Mouse (Mus musculus): Measurements from ENCODE around the gene Limch1. TPM values are rescaled to one million over a fixed set of nuclear protein-coding genes. Genes with fewer than 3 reads are reported as not detected.

Limch1 gene
- total and polyA plus RNA-seq, 3 experiments = 0.05 TPM; not detected in 2

GRCm38 (mm10) chr5:66817184-66817956 lies 71.7 kb downstream of the Limch1 start:
- TF ChIP-seq CTCF (conservative IDR thresholded peaks at IDR 0.05 in 1 of 2, IDR thresholded peaks at IDR 0.05 in 1 of 2; ENCODE audit: low read depth in 2 of 2, low read length in 2 of 2) (no peak), TBP (conservative IDR thresholded peaks at IDR 0.05; ENCODE audit: low read depth, low read length) (no peak), ELF1 (IDR thresholded peaks at IDR 0.05; ENCODE audit: low read depth, low read length) (no peak), ZNF384 (IDR thresholded peaks at IDR 0.05; ENCODE audit: low read depth, low read length) (no peak), MAFK (IDR thresholded peaks at IDR 0.05; ENCODE audit: insufficient replicate concordance, low read length) (no peak), USF1 (IDR thresholded peaks at IDR 0.05; ENCODE audit: low read depth, low read length) (no peak), MEF2A (IDR thresholded peaks at IDR 0.05; ENCODE audit: borderline replicate concordance, low read depth, low read length) (no peak), MAX (IDR thresholded peaks at IDR 0.05; ENCODE audit: low read length) (no peak), RAD21 (IDR thresholded peaks at IDR 0.05; ENCODE audit: low read depth, low read length) (no peak), TCF12 (IDR thresholded peaks at IDR 0.05; ENCODE audit: low read depth, low read length) (no peak), ZMIZ1 (IDR thresholded peaks at IDR 0.05; ENCODE audit: low read depth, low read length) (no peak), JUN (IDR thresholded peaks at IDR 0.05; ENCODE audit: insufficient read depth, low read depth, low read length) (no peak), E2F4 (IDR thresholded peaks at IDR 0.05; ENCODE audit: insufficient replicate concordance, low read depth, low read length) (no peak), IRF4 (IDR thresholded peaks at IDR 0.05; ENCODE audit: low read depth, low read length) (no peak), MYC (IDR thresholded peaks at IDR 0.05; ENCODE audit: low read depth, low read length) (no peak), POLR2A (IDR thresholded peaks at IDR 0.05; ENCODE audit: low read depth, low read length) (no peak), POLR2AphosphoS2 (IDR thresholded peaks at IDR 0.05; ENCODE audit: low read depth, low read length) (no peak), CHD1 (IDR thresholded peaks at IDR 0.05; ENCODE audit: low read depth, low read length) (no peak)
- Histone ChIP-seq H3K27me3 (replicated peaks) (no peaks in the 10 kb centered on the region), H3K9ac (ENCODE audit: insufficient read depth, low read depth) (no peak overlapping the region), H3K27ac (ENCODE audit: insufficient read depth, low read depth) (no peak overlapping the region), H3K4me3 (replicated peaks in 1 of 3; ENCODE audit: low read depth in 2 of 3, low read length in 2 of 3, poor library complexity in 1 of 3) (no peak overlapping the region), H3K9me3 (replicated peaks; ENCODE audit: low read length) (no peaks in the 10 kb centered on the region), H3K4me2 (ENCODE audit: insufficient read depth, low read depth, poor library complexity, severe bottlenecking) (no peak overlapping the region), H3K36me3 (replicated peaks in 1 of 2; ENCODE audit: control insufficient read depth in 1 of 2, insufficient read depth in 1 of 2, low read length in 1 of 2) (no peaks in the 10 kb centered on the region), H3K4me1 (ENCODE audit: control insufficient read depth in 1 of 2, insufficient read depth in 2 of 2) (peaks cover 0 to 9% of the 10 kb centered on the region in 2 experiments; a peak in 1 of 4 replicates), H3K79me2 (replicated peaks; ENCODE audit: control insufficient read depth, extremely low read depth, insufficient read depth, poor library complexity, severe bottlenecking) (no peaks in the 10 kb centered on the region)
- in situ Hi-C loops (cut with MboI; ENCODE audit: low pct_ligation_motif_present, low pct_unique_long_range_greater_than_20kb, low sequenced_read_pairs) (no loop called here), dilution Hi-C loops (cut with MboI; ENCODE audit: extremely low pct_ligation_motif_present, extremely low pct_unique_long_range_greater_than_20kb, low sequenced_read_pairs) (no loop called here)
- no peak for DNase-seq (ENCODE audit: extremely low read depth)

GRCm38 (mm10) chr5:66822500-66823205 lies 77.0 kb downstream of the Limch1 start:
- H3K27me3 ChIP-seq (replicated peaks) = no peaks in the 10 kb centered on the region
- dilution Hi-C loops (cut with MboI; ENCODE audit: extremely low pct_ligation_motif_present, extremely low pct_unique_long_range_greater_than_20kb, low sequenced_read_pairs) (no loop called here), in situ Hi-C loops (cut with MboI; ENCODE audit: low pct_ligation_motif_present, low pct_unique_long_range_greater_than_20kb, low sequenced_read_pairs) (no loop called here)
- DNase-seq (ENCODE audit: extremely low read depth) = no peak
- no peak overlapping the region for H3K4me3 ChIP-seq (replicated peaks in 1 of 3; ENCODE audit: low read depth in 2 of 3, low read length in 2 of 3, poor library complexity in 1 of 3)
- H3K9me3 ChIP-seq (replicated peaks; ENCODE audit: low read length) = no peaks in the 10 kb centered on the region
- H3K36me3 ChIP-seq (replicated peaks in 1 of 2; ENCODE audit: control insufficient read depth in 1 of 2, insufficient read depth in 1 of 2, low read length in 1 of 2) = no peaks in the 10 kb centered on the region
- no peak overlapping the region for H3K9ac ChIP-seq (ENCODE audit: insufficient read depth, low read depth)
- no peaks in the 10 kb centered on the region for H3K79me2 ChIP-seq (replicated peaks; ENCODE audit: control insufficient read depth, extremely low read depth, insufficient read depth, poor library complexity, severe bottlenecking)
- H3K4me2 ChIP-seq (ENCODE audit: insufficient read depth, low read depth, poor library complexity, severe bottlenecking) = no peak overlapping the region
- H3K27ac ChIP-seq (ENCODE audit: insufficient read depth, low read depth) = no peak overlapping the region
- no peak for TF ChIP-seq CHD2 (IDR thresholded peaks at IDR 0.05; ENCODE audit: low read length)
- H3K4me1 ChIP-seq (ENCODE audit: control insufficient read depth in 1 of 2, insufficient read depth in 2 of 2) = peaks cover 0 to 8% of the 10 kb centered on the region in 2 experiments; a peak in 2 of 4 replicates
